Mouse (Mus musculus): ENCODE data around the gene Tmem222.

DNA sequence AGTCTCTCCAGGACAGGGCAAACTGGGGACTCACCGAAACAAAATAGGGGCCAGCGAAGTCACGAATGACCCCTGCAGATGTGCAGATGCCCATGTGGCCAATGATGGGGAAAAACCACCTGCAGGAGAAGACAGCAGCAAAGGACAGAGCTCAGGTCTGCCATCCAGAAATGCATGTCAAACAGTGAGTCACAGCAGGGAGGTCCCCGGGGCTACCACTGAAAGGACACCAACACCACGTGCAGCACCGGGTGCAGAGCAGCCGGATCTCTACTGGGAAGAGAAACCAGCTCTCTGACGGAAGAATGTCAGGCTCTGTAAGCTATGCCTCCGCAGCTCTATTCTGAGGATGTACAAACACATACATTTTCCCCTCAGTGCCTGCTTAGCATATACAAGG lies 6.7 kb downstream of the Tmem222 start:
- no peak for TF ChIP-seq ELF1 (IDR thresholded peaks at IDR 0.05; ENCODE audit: low read depth, low read length)
- TF ChIP-seq HCFC1 (IDR thresholded peaks at IDR 0.05; ENCODE audit: low read depth, low read length), result no peak
- TF ChIP-seq CTCF (IDR thresholded peaks at IDR 0.05 in 2 of 3, conservative IDR thresholded peaks at IDR 0.05 in 1 of 3; ENCODE audit: control insufficient read depth in 1 of 3, insufficient read depth in 1 of 3, low read depth in 2 of 3, low read length in 3 of 3, poor library complexity in 1 of 3, severe bottlenecking in 1 of 3), result no peak
- TF ChIP-seq GATA1 (IDR thresholded peaks at IDR 0.05; ENCODE audit: low read depth, low read length), result no peak
- TF ChIP-seq NRF1 (IDR thresholded peaks at IDR 0.05; ENCODE audit: insufficient read depth, low read depth, low read length, poor library complexity, severe bottlenecking), result no peak
- TF ChIP-seq POLR2AphosphoS5 (IDR thresholded peaks at IDR 0.05; ENCODE audit: borderline replicate concordance, low read depth, low read length), result no peak
- TF ChIP-seq POLR2A (IDR thresholded peaks at IDR 0.05; ENCODE audit: control insufficient read depth in 1 of 2, insufficient read depth in 1 of 2, low read depth in 1 of 2, low read length in 2 of 2, poor library complexity in 1 of 2), result no peak
- TF ChIP-seq EP300 (IDR thresholded peaks at IDR 0.05; ENCODE audit: low read depth in 1 of 2, low read length in 2 of 2), result no peak
- TF ChIP-seq KAT2A (conservative IDR thresholded peaks at IDR 0.05; ENCODE audit: low read depth, low read length), result no peak
